28 mouse cellular contexts compared by ENCODE assay signal in the genomic region with DNA sequence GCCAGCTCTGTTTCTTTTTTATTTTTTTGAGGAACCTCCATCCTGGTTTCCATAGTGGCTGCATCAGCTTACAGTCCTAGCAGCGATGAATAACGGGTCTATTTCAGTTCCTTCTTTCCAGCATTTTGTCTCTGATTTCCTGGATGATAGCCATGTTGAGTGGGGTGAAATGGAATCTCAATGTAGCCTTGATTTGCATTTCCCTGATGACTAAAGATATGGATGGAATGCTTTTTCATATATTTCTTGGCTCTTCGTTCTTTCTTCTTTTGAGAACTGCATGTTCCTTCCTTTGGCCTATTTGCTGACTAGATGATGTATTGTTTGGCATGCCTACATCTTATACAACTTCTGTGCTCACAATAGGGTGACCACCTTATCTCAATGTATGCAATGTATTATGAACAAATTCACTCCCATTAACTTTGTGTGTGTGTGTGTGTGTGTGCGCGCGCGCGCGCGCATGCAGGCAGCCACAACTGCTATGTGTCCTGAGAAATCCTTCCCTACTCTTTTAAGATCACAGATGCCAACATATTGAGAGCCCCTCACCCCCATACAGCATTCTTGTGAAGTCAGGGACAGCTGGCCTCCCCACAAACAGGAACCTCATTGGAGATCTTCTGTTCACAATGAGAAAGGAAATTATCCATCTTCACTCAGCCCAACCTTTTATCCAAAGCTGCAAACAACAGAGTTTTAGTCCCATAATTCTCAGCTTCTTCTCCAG. TPM values are rescaled to one million over a fixed set of nuclear protein-coding genes. Genes with fewer than 3 reads are reported as not detected.
DNase-seq lines count a peak whose midpoint lies in the region; ATAC-seq and TF ChIP-seq lines count a peak whose summit lies in the region.
"Had no signal": no experiment of that assay in that cellular context is flagged by ENCODE, and none has a peak within 500 bp of the region (broad histone marks: within the 10 kb centered on the region; RNA-seq: fewer than 3 reads in every experiment).

No protein-coding gene starts in this region.

- H3K36me3 ChIP-seq in forebrain, embryonic 11.5 days (ENCODE audit: control insufficient read depth, insufficient read depth, low read length), result no peaks in the 10 kb centered on the region
- no peaks in the 10 kb centered on the region for H3K36me3 ChIP-seq in forebrain, embryonic 10.5 days (replicated peaks)
- H3K36me3 ChIP-seq: forebrain, embryonic 15.5 days; heart, embryonic 12.5 days; hindbrain, embryonic 12.5 days; liver, embryonic 12.5 days; neural tube, embryonic 15.5 days had no signal

- ATAC-seq in forebrain, embryonic 11.5 days (replicated peaks; ENCODE audit: low FRiP score), result no peak
- ATAC-seq: forebrain, embryonic 15.5 days; liver, embryonic 12.5 days; Patski had no signal

- no peaks in the 10 kb centered on the region for H3K27me3 ChIP-seq in forebrain, embryonic 11.5 days (ENCODE audit: control insufficient read depth, insufficient read depth, low read length)
- no peaks in the 10 kb centered on the region for H3K27me3 ChIP-seq in forebrain, embryonic 10.5 days (ENCODE audit: poor library complexity, severe bottlenecking)
- H3K27me3 ChIP-seq: forebrain, embryonic 15.5 days; heart, embryonic 12.5 days; hindbrain, embryonic 12.5 days; liver, embryonic 12.5 days; neural tube, embryonic 15.5 days; Patski had no signal

- TF ChIP-seq CTCF in left cerebral cortex, adult 2 months (IDR thresholded peaks at IDR 0.05), result no peak
- TF ChIP-seq CTCF in embryonic fibroblast, embryonic 13.5 days (IDR thresholded peaks at IDR 0.05; ENCODE audit: borderline replicate concordance, insufficient read depth, low read length), result no peak

- intact Hi-C loops in left cerebral cortex, adult 2 months (cut with DNase I), result no loop called here
- intact Hi-C loops in left cerebral cortex, postnatal 4 days (cut with DNase I), result no loop called here

- TF ChIP-seq POLR2A in embryonic fibroblast, embryonic 13.5 days (IDR thresholded peaks at IDR 0.05; ENCODE audit: low read depth, low read length), result no peak

- H3K9me3 ChIP-seq in forebrain, embryonic 11.5 days (ENCODE audit: control insufficient read depth, low read length), result no peaks in the 10 kb centered on the region
- H3K9me3 ChIP-seq in forebrain, embryonic 10.5 days, result peaks cover 5% of the 10 kb centered on the region; the same call in 1 of the 2 replicates
- H3K9me3 ChIP-seq: forebrain, embryonic 15.5 days; heart, embryonic 12.5 days; hindbrain, embryonic 12.5 days; liver, embryonic 12.5 days; neural tube, embryonic 15.5 days had no signal

- no peak overlapping the region for H3K9ac ChIP-seq in forebrain, embryonic 11.5 days (ENCODE audit: low read length)
- H3K9ac ChIP-seq: forebrain, embryonic 15.5 days; heart, embryonic 12.5 days; hindbrain, embryonic 12.5 days; liver, embryonic 12.5 days; neural tube, embryonic 15.5 days had no signal

- no peak overlapping the region for H3K27ac ChIP-seq in forebrain, embryonic 11.5 days (ENCODE audit: low read depth, low read length)
- H3K27ac ChIP-seq in forebrain, embryonic 10.5 days, result no peak overlapping the region
- H3K27ac ChIP-seq in left cerebral cortex, adult 2 months, result peak overlapping the region; percentile 55
- peak overlapping the region; percentile 92 for H3K27ac ChIP-seq in embryonic fibroblast, embryonic 13.5 days (ENCODE audit: insufficient read depth, low read length)
- H3K27ac ChIP-seq: forebrain, embryonic 15.5 days; hindbrain, embryonic 12.5 days; liver, embryonic 12.5 days; neural tube, embryonic 15.5 days had no signal

- WGBS in forebrain, embryonic 11.5 days, result 97% methylated on average over 10 of the region's 10 CpGs
- 95% methylated on average over 10 of the region's 10 CpGs for WGBS in forebrain, embryonic 10.5 days

- H3K4me1 ChIP-seq in forebrain, embryonic 11.5 days (replicated peaks; ENCODE audit: control insufficient read depth, insufficient read depth, low read length), result no peaks in the 10 kb centered on the region
- no peaks in the 10 kb centered on the region; the same call in 1 of the 2 replicates for H3K4me1 ChIP-seq in forebrain, embryonic 10.5 days
- peaks cover 11% of the 10 kb centered on the region for H3K4me1 ChIP-seq in embryonic fibroblast, embryonic 13.5 days (ENCODE audit: control insufficient read depth, insufficient read depth, low read length)
- H3K4me1 ChIP-seq: forebrain, embryonic 15.5 days; heart, embryonic 12.5 days; hindbrain, embryonic 12.5 days; liver, embryonic 12.5 days; neural tube, embryonic 15.5 days had no signal

- no peak overlapping the region for H3K4me2 ChIP-seq in forebrain, embryonic 11.5 days (ENCODE audit: low read depth, low read length, severe bottlenecking)
- H3K4me2 ChIP-seq: forebrain, embryonic 15.5 days; heart, embryonic 12.5 days; hindbrain, embryonic 12.5 days; liver, embryonic 12.5 days; midbrain, embryonic 11.5 days; neural tube, embryonic 15.5 days had no signal

- H3K4me3 ChIP-seq in forebrain, embryonic 11.5 days (ENCODE audit: low read depth, low read length), result no peak overlapping the region
- no peak overlapping the region for H3K4me3 ChIP-seq in forebrain, embryonic 10.5 days
- H3K4me3 ChIP-seq in left cerebral cortex, adult 2 months, result no peak overlapping the region
- no peak overlapping the region for H3K4me3 ChIP-seq in embryonic fibroblast, embryonic 13.5 days (ENCODE audit: insufficient read depth, low read length)
- H3K4me3 ChIP-seq: forebrain, embryonic 15.5 days; heart, embryonic 12.5 days; hindbrain, embryonic 12.5 days; liver, embryonic 12.5 days; neural tube, embryonic 15.5 days had no signal

- DNase-seq in forebrain, embryonic 11.5 days (ENCODE audit: low spot score), result peak; percentile 9
- no peak for DNase-seq in forebrain, embryonic 10.5 days (ENCODE audit: extremely low spot score, low spot score)
- DNase-seq in left cerebral cortex, adult 2 months (ENCODE audit: extremely low spot score in 1 of 2, low spot score in 2 of 2), result no peak
- no peak for DNase-seq in left cerebral cortex, postnatal 4 days
- DNase-seq in NIH3T3 (ENCODE audit: low read depth), result peak; percentile 87
- DNase-seq in spleen, postnatal 10 days (ENCODE audit: low spot score in 2 of 2), result no peak
- DNase-seq: cerebellum, adult 2 months; gastrocnemius, postnatal 14 days; heart, adult 18-20 months; heart, postnatal 10 days; kidney, adult 18-20 months; kidney, postnatal 10 days; lung, adult 18-20 months; lung, postnatal 14 days; thymus, postnatal 14 days had no signal

RNA-seq across cellular contexts. Expression of a gene that starts 33.3 kb away (rescaled TPM):
- 0.40 and 0.44 TPM in 2 replicates for polyA plus RNA-seq in forebrain, embryonic 11.5 days (2014; fragmentation: Nextera tagmentation; extraction: Ambion mirVana)
- polyA plus RNA-seq in forebrain, embryonic 10.5 days (2016; fragmentation: Nextera tagmentation; extraction: Ambion mirVana), result 0.22 and 0.27 TPM in 2 replicates
- 1 to 10 TPM; 1.2 TPM for total RNA-seq in left cerebral cortex, adult 2 months (2021)
- total RNA-seq in left cerebral cortex, postnatal 4 days (2021), result 1 to 10 TPM in 1 of 2 experiments, under 1 TPM in 1; 0.91 to 1.2 TPM
- polyA plus RNA-seq in embryonic fibroblast, embryonic 13.5 days (2011; ENCODE audit: insufficient read length, low read depth, missing spikeins), result not detected in 2 replicates
- total RNA-seq: adrenal gland, adult 18-20 months; megakaryocyte progenitor cell, adult 5-6 weeks had no signal
- polyA plus RNA-seq: midbrain, embryonic 11.5 days; Patski; small intestine, adult 2 months had no signal

RNA-seq across cellular contexts. Expression of a gene that starts 45.1 kb away (rescaled TPM):
- polyA plus RNA-seq in forebrain, embryonic 11.5 days (2014; fragmentation: Nextera tagmentation; extraction: Ambion mirVana), result not detected in 2 replicates
- polyA plus RNA-seq in forebrain, embryonic 10.5 days (2016; fragmentation: Nextera tagmentation; extraction: Ambion mirVana), result not detected in 2 replicates
- total RNA-seq in left cerebral cortex, adult 2 months (2021), result under 1 TPM in 1 of 2 experiments, not detected in 1; 0.28 TPM
- total RNA-seq in left cerebral cortex, postnatal 4 days (2021), result not detected
- polyA plus RNA-seq in embryonic fibroblast, embryonic 13.5 days (2011; ENCODE audit: insufficient read length, low read depth, missing spikeins), result 0.43 TPM in 1 of 2 replicates, not detected in the other
- total RNA-seq: heart, adult 18-20 months; heart, postnatal 10 days; layer of hippocampus, adult 18-20 months had no signal
- polyA plus RNA-seq: forebrain, embryonic 15.5 days; heart, embryonic 12.5 days; hindbrain, embryonic 12.5 days; limb, embryonic 11.5 days; liver, embryonic 12.5 days; midbrain, embryonic 11.5 days; Patski; small intestine, adult 2 months had no signal

Comparison
In these comparisons a context has a peak if more than half of its experiments do, and no peak if none do; other contexts are left out.
1. DNase-seq: peak in forebrain, embryonic 11.5 days (single experiment) and NIH3T3 (single experiment); none in forebrain, embryonic 10.5 days (single experiment), left cerebral cortex, adult 2 months (0 of 2), left cerebral cortex, postnatal 4 days (single experiment) and spleen, postnatal 10 days (0 of 2).
2. H3K27ac ChIP-seq: peak in left cerebral cortex, adult 2 months (single experiment) and embryonic fibroblast, embryonic 13.5 days (single experiment); none in forebrain, embryonic 11.5 days (single experiment) and forebrain, embryonic 10.5 days (single experiment).